Mouse (Mus musculus) forebrain, embryonic 16.5 days (tissue): ENCODE data around the gene Ass1. TPM values are rescaled to one million over a fixed set of nuclear protein-coding genes. Genes with fewer than 3 reads are reported as not detected.

ENCODE experiments used
- ATAC-seq: fragments of 200-750 bp; cut with Nextera tagmentation; 2 replicates; pipeline ENCODE4 v1.8.0; 2017; ENCODE audit warnings: mild to moderate bottlenecking, moderate library complexity
- H3K27ac ChIP-seq: fragments of 300-500 bp; sonication (generic); 2 replicates; pipeline ENCODE4 v1.5.1; 2014; ENCODE audit warnings: low read length, control low read depth
- H3K27me3 ChIP-seq: fragments of 300-500 bp; sonication (generic); replicated peaks from 2 replicates; pipeline ENCODE4 v1.6.1; 2014; ENCODE audit warnings: low read length; ENCODE audit not compliant: control insufficient read depth, insufficient read depth
- H3K36me3 ChIP-seq: fragments of 300-500 bp; sonication (generic); 2 replicates; pipeline ENCODE4 v1.6.1; 2014; ENCODE audit not compliant: control insufficient read depth, insufficient read depth
- H3K4me1 ChIP-seq: fragments of 300-500 bp; sonication (generic); replicated peaks from 2 replicates; pipeline ENCODE4 v1.6.1; 2014; ENCODE audit warnings: low read length; ENCODE audit not compliant: control insufficient read depth, insufficient read depth
- H3K4me2 ChIP-seq: fragments of 300-500 bp; sonication (generic); 2 replicates; pipeline ENCODE4 v1.6.1; 2014; ENCODE audit warnings: mild to moderate bottlenecking, low read length, control low read depth
- H3K4me3 ChIP-seq: fragments of 300-500 bp; sonication (generic); replicated peaks from 2 replicates; pipeline ENCODE4 v1.5.1; 2014; ENCODE audit warnings: mild to moderate bottlenecking, low read length, control low read depth
- H3K9ac ChIP-seq: fragments of 300-500 bp; sonication (generic); replicated peaks from 2 replicates; pipeline ENCODE4 v1.6.1; 2014; ENCODE audit warnings: low read depth, low read length, control low read depth
- H3K9me3 ChIP-seq: fragments of 300-500 bp; sonication (generic); 2 replicates; pipeline ENCODE4 v1.6.1; 2016; ENCODE audit warnings: low read length; ENCODE audit not compliant: control insufficient read depth
- WGBS: fragments of 180-500 bp; shearing (Covaris S2); extraction: QIAGEN DNeasy Blood & Tissue Kit; methylation state at CpG from one replicate; pipeline ENCODE4 v1.1.7; 2014; 5-methylcytosine and 5-hydroxymethylcytosine counted together
- polyA plus RNA-seq: library from polyadenylated mRNA; unstranded; fragments of >200 nt; fragmentation: Nextera tagmentation; extraction: Ambion mirVana; gene quantifications from 2 replicates; pipeline ENCODE4 v1.2.1, GENCODE M21; 2015

Gene Ass1
- polyA plus RNA-seq, 1 experiment from 2014 or later = 8.0 TPM

DNA sequence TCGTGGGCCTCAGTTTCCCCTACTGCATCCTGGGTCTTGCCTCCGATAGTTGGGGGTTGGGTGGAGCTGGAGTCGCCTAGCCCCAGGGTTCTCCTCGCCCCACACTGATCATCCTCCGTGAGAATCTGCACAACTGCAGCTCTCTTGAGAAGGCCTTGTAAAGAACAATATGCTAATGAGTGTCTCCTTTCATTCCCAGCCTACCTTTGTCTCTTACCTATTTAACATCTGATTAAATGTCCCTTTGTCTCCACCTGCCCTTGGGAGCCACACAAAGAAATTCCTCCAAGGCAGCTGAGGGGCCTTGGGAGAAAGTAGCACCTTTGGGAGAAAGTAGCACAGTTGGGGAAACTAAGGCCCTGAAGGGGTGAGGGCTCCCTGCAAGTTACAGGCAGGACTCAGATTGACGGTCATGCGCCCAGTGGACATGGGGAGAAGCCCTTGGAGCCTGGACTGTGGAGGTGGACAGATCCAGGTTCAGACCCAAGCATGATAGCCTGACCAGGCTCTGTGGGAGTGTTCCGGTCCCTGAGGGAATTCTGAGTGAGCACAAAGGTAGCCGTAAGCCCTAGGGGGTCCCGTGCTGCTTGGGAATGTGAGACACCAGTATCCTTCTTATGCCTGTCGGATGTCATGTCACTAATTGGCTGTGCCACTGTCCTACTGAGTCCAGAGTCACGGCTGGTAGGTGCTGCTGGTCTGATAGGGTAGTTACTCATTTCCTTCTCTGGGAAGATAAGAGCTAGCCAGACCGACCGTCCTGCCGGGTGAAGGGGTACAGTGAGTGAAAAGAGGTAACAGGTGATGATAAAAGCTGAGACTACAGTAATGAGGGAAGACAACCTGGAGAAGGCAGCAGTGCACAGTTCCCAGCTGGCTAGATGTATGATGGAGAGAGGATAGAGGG lies 32.9 kb downstream of the Ass1 start:
- H3K9me3 ChIP-seq = no peaks in the 10 kb centered on the region
- H3K4me2 ChIP-seq = no peak overlapping the region
- H3K4me3 ChIP-seq = no peak overlapping the region
- H3K4me1 ChIP-seq = peaks cover 44% of the 10 kb centered on the region
- no peaks in the 10 kb centered on the region for H3K36me3 ChIP-seq
- ATAC-seq = no peak
- 46% methylated on average over 15 of the region's 15 CpGs for WGBS
- no peak overlapping the region for H3K9ac ChIP-seq
- peaks cover 39% of the 10 kb centered on the region for H3K27me3 ChIP-seq
- H3K27ac ChIP-seq = no peak overlapping the region

DNA sequence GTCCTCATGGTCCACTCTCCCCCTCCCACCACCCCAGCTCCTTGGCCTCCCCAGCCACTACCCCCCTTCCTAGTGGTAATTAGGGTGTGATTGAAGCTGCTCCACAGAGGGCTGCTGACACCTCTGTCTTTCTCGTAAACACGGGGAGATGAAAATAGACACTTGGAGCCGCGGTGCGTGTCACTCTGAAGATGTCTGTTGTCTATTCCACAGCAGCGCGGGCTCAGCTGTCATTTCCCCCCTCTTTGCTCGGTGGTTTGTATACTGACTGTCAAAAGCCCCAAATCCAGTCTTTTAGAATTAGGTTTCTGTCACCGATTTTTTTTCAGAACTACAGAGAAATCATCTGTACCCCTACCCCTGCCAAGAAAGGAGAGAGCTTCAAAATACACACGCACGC lies 35.5 kb downstream of the Ass1 start:
- Histone ChIP-seq H3K27ac (no peak overlapping the region), H3K4me1 (peaks cover 25% of the 10 kb centered on the region), H3K4me3 (no peak overlapping the region), H3K27me3 (peaks cover 29% of the 10 kb centered on the region), H3K9ac (no peak overlapping the region), H3K36me3 (no peaks in the 10 kb centered on the region), H3K4me2 (0 out of 2 replicates have a peak overlapping the region, but pooled peaks have one; percentile 8), H3K9me3 (no peaks in the 10 kb centered on the region)
- ATAC-seq = peak; percentile 39; the same call in 1 of the 2 replicates
- WGBS = 17% methylated on average over 11 of the region's 11 CpGs

DNA sequence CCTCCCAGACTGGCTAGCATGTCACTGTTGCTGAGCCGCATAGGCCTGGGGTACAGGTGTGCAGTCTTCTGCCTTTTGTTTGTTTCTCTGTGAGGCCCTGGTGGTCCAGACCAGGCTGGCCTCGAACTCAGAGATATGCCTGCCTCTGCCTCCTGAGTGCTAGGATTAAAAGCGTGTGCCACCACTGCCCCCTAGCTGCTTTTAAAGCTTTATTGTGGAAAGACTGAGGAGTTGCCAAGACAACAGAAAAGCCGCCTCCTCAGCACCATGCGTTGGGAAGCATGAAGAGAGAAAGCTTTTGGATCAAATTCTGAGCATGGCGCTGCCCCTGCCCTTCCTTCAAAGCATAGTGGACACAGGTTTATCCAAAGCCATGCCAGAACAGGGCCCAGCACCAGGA lies 38.8 kb downstream of the Ass1 start:
- no peaks in the 10 kb centered on the region for H3K36me3 ChIP-seq
- H3K9ac ChIP-seq = no peak overlapping the region
- peaks cover 15% of the 10 kb centered on the region for H3K4me1 ChIP-seq
- H3K4me2 ChIP-seq = no peak overlapping the region
- peaks cover 7% of the 10 kb centered on the region; the same call in 1 of the 2 replicates for H3K27me3 ChIP-seq
- no peaks in the 10 kb centered on the region for H3K9me3 ChIP-seq
- 92% methylated on average over 6 of the region's 6 CpGs for WGBS
- H3K4me3 ChIP-seq = no peak overlapping the region
- H3K27ac ChIP-seq = no peak overlapping the region
- ATAC-seq = no peak

DNA sequence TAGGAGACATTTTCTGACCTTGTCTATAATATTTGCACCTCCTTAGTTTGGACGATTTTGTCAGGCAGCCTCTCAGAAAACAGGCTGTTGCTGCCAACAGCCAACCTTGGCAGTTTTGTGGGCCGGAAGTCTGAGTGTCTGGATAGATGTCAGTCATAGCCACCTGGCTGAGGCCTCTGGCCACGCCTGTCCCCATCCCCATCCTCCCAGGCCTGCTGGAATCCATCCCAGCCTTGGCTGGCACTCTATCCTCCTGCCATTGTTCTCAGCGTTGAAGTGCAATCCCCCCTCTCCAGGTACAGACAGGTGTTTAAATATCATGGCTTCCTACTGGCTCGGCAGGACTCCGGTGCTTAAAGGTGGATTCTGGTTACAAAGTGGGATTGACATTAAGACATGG lies 41.3 kb downstream of the Ass1 start:
- Histone ChIP-seq H3K9me3 (peaks cover 5% of the 10 kb centered on the region; the same call in 1 of the 2 replicates), H3K4me2 (no peak overlapping the region), H3K9ac (no peak overlapping the region), H3K4me3 (no peak overlapping the region), H3K27ac (no peak overlapping the region), H3K27me3 (0 out of 2 replicates have a peak, but pooled peaks cover 2% of the 10 kb centered on the region), H3K36me3 (no peaks in the 10 kb centered on the region), H3K4me1 (0 out of 2 replicates have a peak, but pooled peaks cover 2% of the 10 kb centered on the region)
- ATAC-seq = no peak
- 68% methylated on average over 6 of the region's 6 CpGs for WGBS

DNA sequence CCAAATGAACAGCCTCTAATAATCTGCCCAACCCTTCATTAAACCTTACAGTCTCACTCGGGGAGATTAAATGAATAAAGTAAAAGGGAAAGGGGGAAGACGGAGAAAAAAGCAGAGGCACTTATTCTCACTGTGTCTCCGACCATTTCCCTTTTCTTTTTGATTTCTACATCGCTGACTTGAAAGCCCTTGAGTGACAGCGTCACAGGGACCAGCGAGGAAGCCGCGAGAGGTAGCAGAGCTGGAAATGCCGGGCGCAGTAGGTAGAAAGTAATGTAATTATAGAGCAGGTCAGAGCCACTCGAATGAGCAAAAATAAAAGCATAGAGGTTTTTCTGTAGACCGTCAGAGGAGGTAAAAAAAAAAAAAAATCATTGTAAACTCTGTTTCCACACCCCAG lies 46.5 kb downstream of the Ass1 start:
- Histone ChIP-seq H3K4me1 (0 out of 2 replicates have a peak, but pooled peaks cover 5% of the 10 kb centered on the region), H3K36me3 (no peaks in the 10 kb centered on the region), H3K4me3 (no peak overlapping the region), H3K27ac (no peak overlapping the region), H3K27me3 (peaks cover 6% of the 10 kb centered on the region), H3K9me3 (peaks cover 5% of the 10 kb centered on the region; the same call in 1 of the 2 replicates), H3K4me2 (no peak overlapping the region), H3K9ac (no peak overlapping the region)
- peak; percentile 55; the same call in 1 of the 2 replicates for ATAC-seq
- WGBS = 15% methylated on average over 12 of the region's 12 CpGs

DNA sequence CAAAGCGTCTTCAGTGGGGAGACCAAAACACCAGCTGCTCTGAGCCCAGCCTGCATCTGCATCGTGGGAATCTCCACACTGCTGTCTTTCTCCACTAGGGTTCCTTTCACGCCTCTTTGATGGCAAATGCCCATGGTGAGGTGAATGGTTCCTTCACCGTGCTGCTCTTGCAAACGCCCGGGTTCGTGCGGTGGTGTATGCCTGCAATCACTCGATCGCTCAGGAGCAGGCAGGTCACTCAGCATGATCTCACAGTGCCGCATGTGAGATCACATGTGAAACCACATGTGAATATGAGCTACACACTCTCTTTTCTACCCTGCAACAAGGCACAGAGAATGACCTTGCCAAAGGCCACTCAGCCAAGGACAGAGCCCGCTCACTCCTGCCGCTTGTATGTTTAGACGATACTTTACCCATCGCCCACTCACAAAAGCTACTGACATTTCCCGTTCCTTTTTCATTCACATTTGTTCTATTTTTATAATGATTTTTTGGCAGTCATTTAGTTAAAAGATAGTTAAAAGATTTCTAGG lies 51.9 kb downstream of the Ass1 start:
- Histone ChIP-seq H3K4me2 (no peak overlapping the region), H3K27me3 (peaks cover 10% of the 10 kb centered on the region), H3K9me3 (no peaks in the 10 kb centered on the region), H3K4me3 (no peak overlapping the region), H3K9ac (no peak overlapping the region), H3K27ac (no peak overlapping the region), H3K4me1 (no peaks in the 10 kb centered on the region), H3K36me3 (no peaks in the 10 kb centered on the region)
- 85% methylated on average over 16 of the region's 16 CpGs for WGBS
- no peak for ATAC-seq

DNA sequence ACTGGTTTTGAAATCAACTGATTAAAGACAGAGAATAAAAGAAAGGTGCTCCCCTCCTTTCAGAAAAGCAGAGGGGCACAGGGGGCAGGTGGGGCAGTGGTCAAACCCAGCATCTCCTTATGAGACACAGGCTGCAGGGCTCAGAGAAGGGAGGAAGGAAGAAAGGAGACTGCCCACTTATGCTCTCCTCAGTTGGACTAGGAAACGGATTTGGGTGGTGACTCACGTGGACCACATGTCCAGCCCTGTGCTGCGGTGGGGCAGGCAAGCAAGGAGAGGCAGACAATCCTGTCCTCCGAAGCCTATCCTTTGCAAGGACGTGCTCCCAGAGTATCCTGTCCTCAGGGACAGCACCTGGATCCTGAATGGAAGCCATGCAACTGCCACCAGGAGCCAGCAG lies 54.6 kb downstream of the Ass1 start:
- H3K4me3 ChIP-seq = no peak overlapping the region
- H3K27me3 ChIP-seq = peaks cover 4% of the 10 kb centered on the region; the same call in 1 of the 2 replicates
- WGBS = 77% methylated on average over 5 of the region's 5 CpGs
- no peaks in the 10 kb centered on the region for H3K4me1 ChIP-seq
- H3K4me2 ChIP-seq = no peak overlapping the region
- no peaks in the 10 kb centered on the region for H3K9me3 ChIP-seq
- H3K36me3 ChIP-seq = no peaks in the 10 kb centered on the region
- ATAC-seq = no peak
- no peak overlapping the region for H3K9ac ChIP-seq
- H3K27ac ChIP-seq = no peak overlapping the region

DNA sequence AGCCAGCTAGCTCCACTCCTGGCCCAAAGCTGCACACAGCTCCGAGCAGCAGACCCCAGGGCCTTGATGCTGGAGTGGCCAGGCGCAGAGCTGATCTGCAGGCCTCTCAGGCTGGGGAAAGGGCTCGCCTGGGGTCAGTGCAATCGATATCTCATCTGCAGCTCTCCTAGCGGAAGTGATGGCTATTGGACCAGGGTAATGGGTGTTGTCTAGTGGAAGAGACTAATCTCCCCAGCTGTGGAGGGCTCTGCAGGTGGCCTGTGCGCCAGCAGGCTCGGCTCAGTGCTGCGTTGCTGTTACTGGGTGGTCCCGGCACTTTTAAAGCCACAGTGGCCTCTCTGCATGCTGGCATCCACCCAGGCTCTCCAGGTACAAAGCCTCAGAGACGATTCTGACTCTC lies 55.8 kb downstream of the Ass1 start:
- Histone ChIP-seq H3K27me3 (peaks cover 4% of the 10 kb centered on the region; the same call in 1 of the 2 replicates), H3K27ac (no peak overlapping the region), H3K4me2 (no peak overlapping the region), H3K4me3 (no peak overlapping the region), H3K9ac (no peak overlapping the region), H3K4me1 (no peaks in the 10 kb centered on the region), H3K9me3 (no peaks in the 10 kb centered on the region), H3K36me3 (no peaks in the 10 kb centered on the region)
- no peak for ATAC-seq
- 15% methylated on average over 10 of the region's 10 CpGs for WGBS

DNA sequence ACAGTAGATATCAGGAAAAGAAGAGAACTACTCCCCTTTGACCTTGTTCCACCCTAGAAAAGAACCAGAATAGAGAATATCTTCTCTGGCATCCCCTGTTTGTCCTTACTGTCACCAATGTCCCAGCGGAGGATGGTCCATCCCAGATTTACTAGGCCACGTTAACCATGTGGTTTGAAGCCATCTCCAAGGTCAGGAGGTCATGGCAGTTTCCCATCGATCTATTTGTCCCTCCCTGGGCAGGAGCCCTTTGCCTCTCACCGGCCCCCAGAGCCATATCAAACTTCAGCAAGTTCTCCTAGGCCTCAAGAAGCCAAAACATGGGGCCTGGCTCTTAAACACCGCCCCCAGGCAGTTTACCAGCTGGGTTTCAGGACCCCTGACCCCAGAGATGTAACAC lies 60.2 kb downstream of the Ass1 start:
- Histone ChIP-seq H3K9ac (no peak overlapping the region), H3K27ac (no peak overlapping the region), H3K36me3 (no peaks in the 10 kb centered on the region), H3K27me3 (peaks cover 4% of the 10 kb centered on the region; the same call in 1 of the 2 replicates), H3K4me2 (no peak overlapping the region), H3K9me3 (no peaks in the 10 kb centered on the region), H3K4me3 (no peak overlapping the region), H3K4me1 (no peaks in the 10 kb centered on the region)
- WGBS = 83% methylated on average over 5 of the region's 5 CpGs
- no peak for ATAC-seq
